Mouse (Mus musculus): ENCODE results near the gene Nck2. TPM values are rescaled to one million over a fixed set of nuclear protein-coding genes. Genes with fewer than 3 reads are reported as not detected.

The Nck2 gene
- polyA plus RNA-seq, 1 experiment from 2014 or later, result 47.0 TPM

- Histone ChIP-seq H3K27ac (no peak overlapping the region), H3K4me3 (no peak overlapping the region), H3K4me1 (peaks cover 28% of the 10 kb centered on the region), H3K9ac (no peak overlapping the region), H3K4me2 (no peak overlapping the region), H3K27me3 (no peaks in the 10 kb centered on the region), H3K9me3 (no peaks in the 10 kb centered on the region), H3K36me3 (no peaks in the 10 kb centered on the region)
- 79% methylated on average over 3 of the region's 3 CpGs for WGBS
- ATAC-seq (ENCODE audit: insufficient number of reproducible peaks, insufficient read depth, low FRiP score, low TSS enrichment, low read depth), result no peak
Measured at GRCm38 (mm10) chr1:43492803-43493437, 48.5 kb downstream of the Nck2 start.

GRCm38 (mm10) chr1:43496051-43496450 lies 51.7 kb downstream of the Nck2 start:
- Histone ChIP-seq H3K4me3 (no peak overlapping the region), H3K27me3 (no peaks in the 10 kb centered on the region), H3K4me2 (no peak overlapping the region), H3K27ac (no peak overlapping the region), H3K9ac (no peak overlapping the region), H3K36me3 (no peaks in the 10 kb centered on the region), H3K9me3 (no peaks in the 10 kb centered on the region), H3K4me1 (peaks cover 40% of the 10 kb centered on the region)
- no peak for ATAC-seq (ENCODE audit: insufficient number of reproducible peaks, insufficient read depth, low FRiP score, low TSS enrichment, low read depth)
- WGBS, result 55% methylated on average over 4 of the region's 4 CpGs

GRCm38 (mm10) chr1:43496993-43497392 lies 52.6 kb downstream of the Nck2 start:
- no peak overlapping the region for H3K4me2 ChIP-seq
- no peaks in the 10 kb centered on the region for H3K36me3 ChIP-seq
- no peaks in the 10 kb centered on the region for H3K27me3 ChIP-seq
- H3K9me3 ChIP-seq, result no peaks in the 10 kb centered on the region
- 80% methylated on average over 3 of the region's 3 CpGs for WGBS
- H3K4me3 ChIP-seq, result no peak overlapping the region
- no peak overlapping the region for H3K27ac ChIP-seq
- peaks cover 40% of the 10 kb centered on the region for H3K4me1 ChIP-seq
- ATAC-seq (ENCODE audit: insufficient number of reproducible peaks, insufficient read depth, low FRiP score, low TSS enrichment, low read depth), result no peak
- no peak overlapping the region for H3K9ac ChIP-seq

GRCm38 (mm10) chr1:43497951-43498350 lies 53.6 kb downstream of the Nck2 start:
- Histone ChIP-seq H3K4me1 (peaks cover 41% of the 10 kb centered on the region), H3K27ac (no peak overlapping the region), H3K4me3 (no peak overlapping the region)

GRCm38 (mm10) chr1:43500121-43500520 lies 55.7 kb downstream of the Nck2 start:
- H3K4me2 ChIP-seq, result no peak overlapping the region
- H3K27me3 ChIP-seq, result no peaks in the 10 kb centered on the region
- H3K36me3 ChIP-seq, result no peaks in the 10 kb centered on the region
- ATAC-seq (ENCODE audit: insufficient number of reproducible peaks, insufficient read depth, low FRiP score, low TSS enrichment, low read depth), result no peak
- H3K4me1 ChIP-seq, result peaks cover 47% of the 10 kb centered on the region
- H3K9me3 ChIP-seq, result no peaks in the 10 kb centered on the region
- H3K9ac ChIP-seq, result no peak overlapping the region
- no peak overlapping the region for H3K27ac ChIP-seq
- 84% methylated on average over 5 of the region's 5 CpGs for WGBS
- H3K4me3 ChIP-seq, result no peak overlapping the region

More at GRCm38 (mm10) chr1:43497951-43498350, 53.6 kb downstream of the Nck2 start:
- 81% methylated on average over 6 of the region's 6 CpGs for WGBS
- no peaks in the 10 kb centered on the region for H3K36me3 ChIP-seq
- no peak overlapping the region for H3K9ac ChIP-seq
- H3K4me2 ChIP-seq, result no peak overlapping the region
- no peaks in the 10 kb centered on the region for H3K9me3 ChIP-seq
- no peak for ATAC-seq (ENCODE audit: insufficient number of reproducible peaks, insufficient read depth, low FRiP score, low TSS enrichment, low read depth)
- no peaks in the 10 kb centered on the region for H3K27me3 ChIP-seq

- H3K27me3 ChIP-seq, result no peaks in the 10 kb centered on the region
- no peaks in the 10 kb centered on the region for H3K36me3 ChIP-seq
- peaks cover 46% of the 10 kb centered on the region for H3K4me1 ChIP-seq
- ATAC-seq (ENCODE audit: insufficient number of reproducible peaks, insufficient read depth, low FRiP score, low TSS enrichment, low read depth), result no peak
- no peak overlapping the region for H3K4me2 ChIP-seq
- H3K27ac ChIP-seq, result no peak overlapping the region
- 90% methylated on average over 6 of the region's 6 CpGs for WGBS
- H3K9ac ChIP-seq, result no peak overlapping the region
- no peak overlapping the region for H3K4me3 ChIP-seq
- no peaks in the 10 kb centered on the region for H3K9me3 ChIP-seq
Measured at GRCm38 (mm10) chr1:43501143-43501919, 57.0 kb downstream of the Nck2 start.

GRCm38 (mm10) chr1:43501920-43502791 lies 57.8 kb downstream of the Nck2 start:
- no peak for ATAC-seq (ENCODE audit: insufficient number of reproducible peaks, insufficient read depth, low FRiP score, low TSS enrichment, low read depth)
- peaks cover 48% of the 10 kb centered on the region for H3K4me1 ChIP-seq

GRCm38 (mm10) chr1:43502792-43503146 lies 58.4 kb downstream of the Nck2 start:
- ATAC-seq (ENCODE audit: insufficient number of reproducible peaks, insufficient read depth, low FRiP score, low TSS enrichment, low read depth), result no peak
- Histone ChIP-seq H3K9me3 (no peaks in the 10 kb centered on the region), H3K27ac (no peak overlapping the region; the same call in 1 of the 2 replicates), H3K9ac (no peak overlapping the region), H3K36me3 (no peaks in the 10 kb centered on the region), H3K4me1 (peaks cover 50% of the 10 kb centered on the region), H3K27me3 (no peaks in the 10 kb centered on the region), H3K4me3 (no peak overlapping the region), H3K4me2 (no peak overlapping the region)
- 44% methylated on average over 8 of the region's 8 CpGs for WGBS

More at GRCm38 (mm10) chr1:43501920-43502791, 57.8 kb downstream of the Nck2 start:
- H3K9ac ChIP-seq, result no peak overlapping the region
- H3K4me3 ChIP-seq, result no peak overlapping the region
- H3K9me3 ChIP-seq, result no peaks in the 10 kb centered on the region
- H3K27ac ChIP-seq, result no peak overlapping the region
- H3K4me2 ChIP-seq, result no peak overlapping the region
- H3K36me3 ChIP-seq, result no peaks in the 10 kb centered on the region
- WGBS, result 70% methylated on average over 10 of the region's 10 CpGs
- H3K27me3 ChIP-seq, result no peaks in the 10 kb centered on the region

- Histone ChIP-seq H3K4me1 (peaks cover 50% of the 10 kb centered on the region), H3K27ac (0 out of 2 replicates have a peak overlapping the region, but pooled peaks have one; percentile 12), H3K9me3 (no peaks in the 10 kb centered on the region), H3K4me3 (no peak overlapping the region), H3K4me2 (no peak overlapping the region), H3K27me3 (no peaks in the 10 kb centered on the region), H3K9ac (no peak overlapping the region), H3K36me3 (no peaks in the 10 kb centered on the region)
- no peak for ATAC-seq (ENCODE audit: insufficient number of reproducible peaks, insufficient read depth, low FRiP score, low TSS enrichment, low read depth)
- 73% methylated on average over 2 of the region's 2 CpGs for WGBS
Measured at GRCm38 (mm10) chr1:43503261-43503660, 58.9 kb downstream of the Nck2 start.

GRCm38 (mm10) chr1:43503676-43504075 lies 59.3 kb downstream of the Nck2 start:
- no peak overlapping the region for H3K9ac ChIP-seq
- H3K4me2 ChIP-seq, result no peak overlapping the region
- H3K27me3 ChIP-seq, result no peaks in the 10 kb centered on the region
- 64% methylated on average over 6 of the region's 6 CpGs for WGBS
- ATAC-seq (ENCODE audit: insufficient number of reproducible peaks, insufficient read depth, low FRiP score, low TSS enrichment, low read depth), result no peak
- no peak overlapping the region for H3K27ac ChIP-seq
- H3K4me3 ChIP-seq, result no peak overlapping the region
- H3K9me3 ChIP-seq, result no peaks in the 10 kb centered on the region
- H3K4me1 ChIP-seq, result peaks cover 50% of the 10 kb centered on the region
- 0 out of 2 replicates have a peak, but pooled peaks cover under 1% of the 10 kb centered on the region for H3K36me3 ChIP-seq

- no peak overlapping the region for H3K27ac ChIP-seq
- no peak overlapping the region for H3K9ac ChIP-seq
- H3K36me3 ChIP-seq, result 0 out of 2 replicates have a peak, but pooled peaks cover 6% of the 10 kb centered on the region
- H3K27me3 ChIP-seq, result no peaks in the 10 kb centered on the region
- H3K9me3 ChIP-seq, result no peaks in the 10 kb centered on the region
- peaks cover 50% of the 10 kb centered on the region for H3K4me1 ChIP-seq
- H3K4me3 ChIP-seq, result no peak overlapping the region
- ATAC-seq (ENCODE audit: insufficient number of reproducible peaks, insufficient read depth, low FRiP score, low TSS enrichment, low read depth), result no peak
- no peak overlapping the region for H3K4me2 ChIP-seq
- 24% methylated on average over 4 of the region's 4 CpGs for WGBS
Measured at GRCm38 (mm10) chr1:43504235-43504634, 59.9 kb downstream of the Nck2 start.

Data from embryonic facial prominence, embryonic 13.5 days (tissue).